Mouse (Mus musculus) lung, postnatal 0 days (tissue): Measurements from ENCODE around the gene Helq.

Source experiments
- CTCF ChIP-seq: IDR thresholded peaks from 2 replicates; pipeline ENCODE4 v1.5.1; 2016; ENCODE audit warnings: antibody characterized with exemption, mild to moderate bottlenecking
- EP300 ChIP-seq: IDR thresholded peaks from 2 replicates; pipeline ENCODE4 v1.6.1; 2016; ENCODE audit warnings: antibody characterized with exemption, mild to moderate bottlenecking, control low read depth

- TF ChIP-seq EP300 (no peak), CTCF (no peak)
Observed at GRCm38 (mm10) chr5:100779002-100779401, 19.4 kb downstream of the Helq start.
